ENCODE assay signal across 16 mouse cellular contexts in genomic region chr12:105551551-105551989, GRCm38 (mm10). TPM values are rescaled to one million over a fixed set of nuclear protein-coding genes. Genes with fewer than 3 reads are reported as not detected.
DNase-seq lines count a peak whose midpoint lies in the region; ATAC-seq lines count a peak whose summit lies in the region.
"Had no signal": no experiment of that assay in that cellular context is flagged by ENCODE, and none has a peak within 500 bp of the region (broad histone marks: within the 10 kb centered on the region; RNA-seq: fewer than 3 reads in every experiment).

No protein-coding gene starts in this region.

- no peaks in the 10 kb centered on the region for H3K36me3 ChIP-seq in hindbrain, embryonic 14.5 days (replicated peaks; ENCODE audit: control insufficient read depth, insufficient read depth)
- no peaks in the 10 kb centered on the region for H3K36me3 ChIP-seq in hindbrain, embryonic 10.5 days
- H3K36me3 ChIP-seq in midbrain, embryonic 11.5 days (ENCODE audit: control insufficient read depth, insufficient read depth, low read length) = no peaks in the 10 kb centered on the region
- no peaks in the 10 kb centered on the region for H3K36me3 ChIP-seq in midbrain, embryonic 13.5 days
- H3K36me3 ChIP-seq in neural tube, embryonic 15.5 days = no peaks in the 10 kb centered on the region
- H3K36me3 ChIP-seq: midbrain, embryonic 15.5 days had no signal

- no peak overlapping the region for H3K9ac ChIP-seq in hindbrain, embryonic 14.5 days
- no peak overlapping the region for H3K9ac ChIP-seq in midbrain, embryonic 11.5 days (ENCODE audit: low read length)
- no peak overlapping the region for H3K9ac ChIP-seq in midbrain, embryonic 13.5 days (replicated peaks)
- no peak overlapping the region for H3K9ac ChIP-seq in neural tube, embryonic 15.5 days (replicated peaks)
- H3K9ac ChIP-seq: midbrain, embryonic 15.5 days had no signal

- no peaks in the 10 kb centered on the region; the same call in 1 of the 2 replicates for H3K4me1 ChIP-seq in hindbrain, embryonic 14.5 days (replicated peaks; ENCODE audit: control insufficient read depth, insufficient read depth, low read length)
- H3K4me1 ChIP-seq in hindbrain, embryonic 10.5 days (replicated peaks) = peaks cover 36% of the 10 kb centered on the region
- no peaks in the 10 kb centered on the region for H3K4me1 ChIP-seq in midbrain, embryonic 11.5 days (ENCODE audit: control insufficient read depth, insufficient read depth, low read length)
- H3K4me1 ChIP-seq in midbrain, embryonic 13.5 days (replicated peaks) = 0 out of 2 replicates have a peak, but pooled peaks cover 5% of the 10 kb centered on the region
- H3K4me1 ChIP-seq in neural tube, embryonic 15.5 days = peaks cover 19% of the 10 kb centered on the region
- H3K4me1 ChIP-seq: midbrain, embryonic 15.5 days had no signal

- no peaks in the 10 kb centered on the region for H3K27me3 ChIP-seq in hindbrain, embryonic 14.5 days (ENCODE audit: control insufficient read depth, insufficient read depth, low read length)
- H3K27me3 ChIP-seq in hindbrain, embryonic 10.5 days (ENCODE audit: insufficient read depth, poor library complexity, severe bottlenecking) = peaks cover 30% of the 10 kb centered on the region
- H3K27me3 ChIP-seq in midbrain, embryonic 11.5 days (ENCODE audit: control insufficient read depth, insufficient read depth, low read length) = no peaks in the 10 kb centered on the region
- 0 out of 2 replicates have a peak, but pooled peaks cover 2% of the 10 kb centered on the region for H3K27me3 ChIP-seq in midbrain, embryonic 13.5 days
- H3K27me3 ChIP-seq in neural tube, embryonic 15.5 days (replicated peaks) = no peaks in the 10 kb centered on the region; the same call in 1 of the 2 replicates
- H3K27me3 ChIP-seq: midbrain, embryonic 15.5 days had no signal

- no peaks in the 10 kb centered on the region for H3K9me3 ChIP-seq in hindbrain, embryonic 14.5 days (ENCODE audit: control insufficient read depth, low read length)
- H3K9me3 ChIP-seq in hindbrain, embryonic 10.5 days = no peaks in the 10 kb centered on the region
- H3K9me3 ChIP-seq in midbrain, embryonic 11.5 days (ENCODE audit: control insufficient read depth, low read length) = no peaks in the 10 kb centered on the region
- H3K9me3 ChIP-seq in midbrain, embryonic 13.5 days = no peaks in the 10 kb centered on the region
- H3K9me3 ChIP-seq in neural tube, embryonic 15.5 days (replicated peaks) = no peaks in the 10 kb centered on the region
- H3K9me3 ChIP-seq: midbrain, embryonic 15.5 days had no signal

- no peak overlapping the region for H3K4me2 ChIP-seq in hindbrain, embryonic 14.5 days (replicated peaks)
- no peak overlapping the region for H3K4me2 ChIP-seq in midbrain, embryonic 11.5 days
- no peak overlapping the region for H3K4me2 ChIP-seq in midbrain, embryonic 13.5 days (replicated peaks)
- H3K4me2 ChIP-seq in neural tube, embryonic 15.5 days = no peak overlapping the region
- H3K4me2 ChIP-seq: midbrain, embryonic 15.5 days had no signal

- 0 out of 2 replicates have a peak, but pooled peaks have one; percentile 40 for ATAC-seq in hindbrain, embryonic 14.5 days (ENCODE audit: low FRiP score)
- ATAC-seq in midbrain, embryonic 11.5 days (ENCODE audit: low FRiP score) = no peak
- ATAC-seq in midbrain, embryonic 13.5 days = no peak
- no peak for ATAC-seq in neural tube, embryonic 15.5 days (ENCODE audit: low FRiP score)
- ATAC-seq: intestine, postnatal 0 days; midbrain, embryonic 15.5 days had no signal

- peak; percentile 40 for DNase-seq in adrenal gland, postnatal 14 days
- no peak for DNase-seq in adrenal gland, postnatal 25 days
- DNase-seq in hindbrain, embryonic 14.5 days (ENCODE audit: low spot score) = no peak
- no peak for DNase-seq in hindbrain, embryonic 10.5 days (ENCODE audit: low spot score)
- DNase-seq in midbrain, embryonic 11.5 days (ENCODE audit: low spot score, missing footprints) = peak; percentile 54
- DNase-seq in adipocyte (ENCODE audit: low spot score) = no peak
- DNase-seq: heart, postnatal 14 days; kidney, postnatal 4 days; right cerebral cortex, adult 18-20 months had no signal

- WGBS in hindbrain, embryonic 14.5 days = 60% methylated on average over 6 of the region's 6 CpGs
- 69% methylated on average over 6 of the region's 6 CpGs for WGBS in hindbrain, embryonic 10.5 days
- WGBS in midbrain, embryonic 11.5 days = 72% methylated on average over 6 of the region's 6 CpGs
- 74% methylated on average over 6 of the region's 6 CpGs for WGBS in midbrain, embryonic 13.5 days
- 57% methylated on average over 6 of the region's 6 CpGs for WGBS in neural tube, embryonic 15.5 days

- H3K4me3 ChIP-seq in hindbrain, embryonic 14.5 days (replicated peaks; ENCODE audit: low read length) = no peak overlapping the region
- H3K4me3 ChIP-seq in hindbrain, embryonic 10.5 days = no peak overlapping the region
- H3K4me3 ChIP-seq in midbrain, embryonic 11.5 days (ENCODE audit: low read depth, low read length) = no peak overlapping the region
- H3K4me3 ChIP-seq in midbrain, embryonic 13.5 days (replicated peaks) = no peak overlapping the region
- no peak overlapping the region for H3K4me3 ChIP-seq in neural tube, embryonic 15.5 days (replicated peaks)
- H3K4me3 ChIP-seq: midbrain, embryonic 15.5 days had no signal

- H3K27ac ChIP-seq in hindbrain, embryonic 14.5 days = no peak overlapping the region
- no peak overlapping the region for H3K27ac ChIP-seq in hindbrain, embryonic 10.5 days
- H3K27ac ChIP-seq in midbrain, embryonic 11.5 days (ENCODE audit: low read depth, low read length) = no peak overlapping the region
- no peak overlapping the region for H3K27ac ChIP-seq in midbrain, embryonic 13.5 days
- 0 out of 2 replicates have a peak overlapping the region, but pooled peaks have one; percentile 13 for H3K27ac ChIP-seq in neural tube, embryonic 15.5 days (replicated peaks)
- H3K27ac ChIP-seq: midbrain, embryonic 15.5 days had no signal

RNA-seq across cellular contexts. Expression of gene Bdkrb2, which starts 11.5 kb away (rescaled TPM):
- total RNA-seq in adrenal gland, postnatal 14 days (2021) = 10.0 and 11.9 TPM in 2 replicates
- 9.5 and 10.8 TPM in 2 replicates for total RNA-seq in adrenal gland, postnatal 25 days (2021)
- 0.47 and 0.75 TPM in 2 replicates for polyA plus RNA-seq in hindbrain, embryonic 14.5 days (2014; fragmentation: Nextera tagmentation; extraction: Ambion mirVana)
- polyA plus RNA-seq in hindbrain, embryonic 10.5 days (2016; fragmentation: Nextera tagmentation; extraction: Ambion mirVana) = 0.61 and 0.64 TPM in 2 replicates
- polyA plus RNA-seq in midbrain, embryonic 11.5 days (2014; fragmentation: Nextera tagmentation; extraction: Ambion mirVana) = 0.10 and 0.12 TPM in 2 replicates
- polyA plus RNA-seq in midbrain, embryonic 13.5 days (2015; fragmentation: Nextera tagmentation; extraction: Ambion mirVana) = 0.53 and 0.77 TPM in 2 replicates
- 2.4 and 3.1 TPM in 2 replicates for polyA plus RNA-seq in neural tube, embryonic 15.5 days (2015; fragmentation: Nextera tagmentation; extraction: Ambion mirVana)
- polyA plus RNA-seq: liver, adult 2 months had no signal

RNA-seq across cellular contexts. Expression of gene Bdkrb1, which starts 51.3 kb away (rescaled TPM):
- 0.26 TPM in 1 of 2 replicates, not detected in the other for total RNA-seq in adrenal gland, postnatal 14 days (2021)
- not detected in 2 replicates for total RNA-seq in adrenal gland, postnatal 25 days (2021)
- 0.33 TPM in 1 of 2 replicates, not detected in the other for polyA plus RNA-seq in hindbrain, embryonic 14.5 days (2014; fragmentation: Nextera tagmentation; extraction: Ambion mirVana)
- polyA plus RNA-seq in hindbrain, embryonic 10.5 days (2016; fragmentation: Nextera tagmentation; extraction: Ambion mirVana) = 0.12 TPM in 2 replicates
- 0.12 TPM in 1 of 2 replicates, not detected in the other for polyA plus RNA-seq in midbrain, embryonic 11.5 days (2014; fragmentation: Nextera tagmentation; extraction: Ambion mirVana)
- 0.12 TPM in 1 of 2 replicates, not detected in the other for polyA plus RNA-seq in midbrain, embryonic 13.5 days (2015; fragmentation: Nextera tagmentation; extraction: Ambion mirVana)
- 0.18 TPM in 1 of 2 replicates, not detected in the other for polyA plus RNA-seq in neural tube, embryonic 15.5 days (2015; fragmentation: Nextera tagmentation; extraction: Ambion mirVana)
- total RNA-seq: heart, postnatal 14 days; left cerebral cortex, postnatal 10 days; liver, adult 2 months had no signal
- polyA plus RNA-seq: liver, adult 2 months; lung, embryonic 16.5 days had no signal

Comparison
In these comparisons a context has a peak if more than half of its experiments do, and no peak if none do; other contexts are left out.
1. DNase-seq: peak in adrenal gland, postnatal 14 days (single experiment) and midbrain, embryonic 11.5 days (single experiment); none in adrenal gland, postnatal 25 days (single experiment), hindbrain, embryonic 14.5 days (single experiment), hindbrain, embryonic 10.5 days (single experiment) and adipocyte (single experiment).